Mouse (Mus musculus): ENCODE measurements around the gene Atp2b4. TPM values are rescaled to one million over a fixed set of nuclear protein-coding genes. Genes with fewer than 3 reads are reported as not detected.
"Not testable (repeated sequence)": the region's sequence is repeated elsewhere in the genome, so short reads cannot be mapped to it uniquely, and the experiment has no call there.

Gene Atp2b4
- polyA plus RNA-seq, 1 experiment from 2014 or later: 8.5 TPM

DNA sequence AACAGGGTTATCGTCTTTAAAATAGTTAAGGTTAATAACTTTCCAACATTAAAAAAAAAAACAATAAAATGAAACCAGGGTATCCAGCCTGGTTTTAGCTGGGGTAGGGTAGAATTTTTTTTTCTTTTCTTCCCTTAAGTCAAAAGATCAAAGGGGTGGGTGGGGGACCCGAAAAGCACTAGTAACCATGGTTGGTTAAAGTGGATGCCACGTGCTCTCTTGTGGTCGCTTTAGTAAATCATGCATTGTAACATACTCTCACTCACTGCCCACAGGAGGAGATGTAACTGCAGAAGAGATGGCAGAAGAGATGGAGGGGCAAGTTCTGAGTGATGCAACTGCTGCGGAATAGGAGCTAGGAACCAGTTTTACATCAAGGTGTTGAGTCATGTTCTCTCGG, 89.5 kb downstream of the Atp2b4 start:
- no peak overlapping the region for H3K27ac ChIP-seq
- no peaks in the 10 kb centered on the region for H3K27me3 ChIP-seq
- H3K9me3 ChIP-seq (replicated peaks): no peaks in the 10 kb centered on the region
- no peak overlapping the region for H3K9ac ChIP-seq
- peaks cover 5% of the 10 kb centered on the region; the same call in 1 of the 2 replicates for H3K36me3 ChIP-seq
- no peak overlapping the region for H3K4me2 ChIP-seq
- ATAC-seq (replicated peaks; ENCODE audit: low FRiP score): no peak
- 50% methylated on average over 6 of the region's 6 CpGs for WGBS
- no peak overlapping the region for H3K4me3 ChIP-seq (replicated peaks)
- peaks cover 40% of the 10 kb centered on the region for H3K4me1 ChIP-seq

GRCm38 (mm10) chr1:133710895-133711294, 89.9 kb downstream of the Atp2b4 start:
- H3K9ac ChIP-seq: no peak overlapping the region
- no peaks in the 10 kb centered on the region for H3K9me3 ChIP-seq (replicated peaks)
- H3K4me2 ChIP-seq: no peak overlapping the region
- H3K4me1 ChIP-seq: peaks cover 40% of the 10 kb centered on the region
- 52% methylated on average over 6 of the region's 6 CpGs for WGBS
- no peak overlapping the region for H3K4me3 ChIP-seq (replicated peaks)
- no peak overlapping the region for H3K27ac ChIP-seq
- no peak for ATAC-seq (replicated peaks; ENCODE audit: low FRiP score)
- no peaks in the 10 kb centered on the region for H3K27me3 ChIP-seq
- H3K36me3 ChIP-seq: peaks cover 5% of the 10 kb centered on the region; the same call in 1 of the 2 replicates

DNA sequence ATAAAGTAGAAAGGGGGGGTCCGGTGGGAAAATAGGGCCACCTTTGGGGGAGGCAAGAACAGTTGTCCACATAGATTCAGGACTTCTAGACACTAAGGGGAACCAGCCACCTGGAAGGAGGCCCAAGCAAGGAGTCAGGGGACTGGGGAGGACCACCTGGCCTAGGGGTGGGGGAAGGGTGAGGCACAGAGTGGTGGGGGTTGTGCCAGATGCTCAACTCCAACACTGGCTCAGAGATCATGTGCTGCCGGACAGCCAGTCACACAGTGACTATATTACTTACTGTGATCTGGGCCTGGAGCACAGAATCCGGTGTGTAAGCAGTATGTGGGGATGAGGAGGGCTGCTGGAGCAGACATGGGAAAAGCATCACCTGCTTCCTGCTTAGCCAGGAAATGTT, 91.5 kb downstream of the Atp2b4 start:
- no peaks in the 10 kb centered on the region for H3K27me3 ChIP-seq
- no peaks in the 10 kb centered on the region for H3K9me3 ChIP-seq (replicated peaks)
- WGBS: 61% methylated on average over 3 of the region's 3 CpGs
- no peak overlapping the region for H3K4me2 ChIP-seq
- ATAC-seq (replicated peaks; ENCODE audit: low FRiP score): no peak
- H3K4me3 ChIP-seq (replicated peaks): no peak overlapping the region
- no peaks in the 10 kb centered on the region for H3K36me3 ChIP-seq
- H3K27ac ChIP-seq: no peak overlapping the region
- peaks cover 37% of the 10 kb centered on the region for H3K4me1 ChIP-seq
- H3K9ac ChIP-seq: no peak overlapping the region

DNA sequence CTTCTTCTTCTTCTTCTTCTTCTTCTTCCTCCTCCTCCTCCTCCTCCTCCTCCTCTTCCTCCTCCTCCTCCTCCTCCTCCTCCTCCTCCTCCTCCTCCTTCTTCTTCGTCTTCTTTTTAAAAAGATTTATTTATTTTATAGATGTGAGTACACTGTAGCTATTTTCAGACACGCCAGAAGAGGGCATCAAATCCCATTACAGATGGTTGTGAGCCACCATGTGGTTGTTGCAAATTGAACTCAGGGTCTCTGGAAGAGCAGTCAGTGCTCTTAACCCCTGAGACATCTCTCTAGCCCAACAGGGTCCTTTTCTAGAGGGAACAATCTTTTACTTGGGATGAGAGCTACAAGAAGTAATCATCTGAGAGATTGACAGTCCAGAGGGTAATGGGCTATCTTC, 99.0 kb downstream of the Atp2b4 start:
- not testable (repeated sequence) for H3K4me2 ChIP-seq; H3K9ac ChIP-seq; H3K4me3 ChIP-seq (replicated peaks); H3K4me1 ChIP-seq; ATAC-seq (replicated peaks; ENCODE audit: low FRiP score); H3K36me3 ChIP-seq; H3K9me3 ChIP-seq (replicated peaks); H3K27me3 ChIP-seq; H3K27ac ChIP-seq
- WGBS: 20% methylated on average over 1 of the region's 2 CpGs

GRCm38 (mm10) chr1:133697935-133698620, 102.8 kb downstream of the Atp2b4 start:
- WGBS: 94% methylated on average over 12 of the region's 12 CpGs
- H3K4me2 ChIP-seq: no peak overlapping the region
- peaks cover 33% of the 10 kb centered on the region for H3K4me1 ChIP-seq
- H3K27me3 ChIP-seq: no peaks in the 10 kb centered on the region
- no peaks in the 10 kb centered on the region for H3K36me3 ChIP-seq
- no peak overlapping the region for H3K4me3 ChIP-seq (replicated peaks)
- no peak for ATAC-seq (replicated peaks; ENCODE audit: low FRiP score)
- no peaks in the 10 kb centered on the region for H3K9me3 ChIP-seq (replicated peaks)
- no peak overlapping the region for H3K27ac ChIP-seq
- H3K9ac ChIP-seq: no peak overlapping the region

DNA sequence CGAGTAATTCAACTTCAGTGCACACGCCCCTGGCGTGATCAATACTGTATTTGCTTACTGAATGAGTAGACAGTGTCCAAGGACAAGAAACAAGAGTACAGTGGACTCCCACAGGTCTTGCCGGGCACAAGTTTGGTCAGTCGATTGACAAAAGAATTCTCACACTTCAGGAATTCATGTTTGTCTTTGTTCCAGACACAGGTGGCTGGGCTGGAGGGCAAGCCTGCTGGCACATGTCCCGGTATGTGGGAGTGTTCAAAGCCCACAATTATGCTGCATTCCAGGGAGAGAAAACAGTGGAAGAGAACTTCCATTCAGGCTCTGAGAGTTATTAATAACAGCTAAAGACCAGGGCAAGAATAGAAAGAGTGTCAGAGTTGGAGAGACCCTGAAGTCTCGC, 104.9 kb downstream of the Atp2b4 start:
- Histone ChIP-seq H3K4me3 (replicated peaks) (no peak overlapping the region), H3K4me1 (peaks cover 40% of the 10 kb centered on the region), H3K36me3 (no peaks in the 10 kb centered on the region), H3K9ac (no peak overlapping the region), H3K4me2 (0 out of 2 replicates have a peak overlapping the region, but pooled peaks have one; percentile 19), H3K27me3 (no peaks in the 10 kb centered on the region), H3K27ac (peak overlapping the region; percentile 87), H3K9me3 (replicated peaks) (no peaks in the 10 kb centered on the region)
- WGBS: 18% methylated on average over 7 of the region's 7 CpGs
- ATAC-seq (replicated peaks; ENCODE audit: low FRiP score): peak; percentile 68; the same call in 1 of the 2 replicates

DNA sequence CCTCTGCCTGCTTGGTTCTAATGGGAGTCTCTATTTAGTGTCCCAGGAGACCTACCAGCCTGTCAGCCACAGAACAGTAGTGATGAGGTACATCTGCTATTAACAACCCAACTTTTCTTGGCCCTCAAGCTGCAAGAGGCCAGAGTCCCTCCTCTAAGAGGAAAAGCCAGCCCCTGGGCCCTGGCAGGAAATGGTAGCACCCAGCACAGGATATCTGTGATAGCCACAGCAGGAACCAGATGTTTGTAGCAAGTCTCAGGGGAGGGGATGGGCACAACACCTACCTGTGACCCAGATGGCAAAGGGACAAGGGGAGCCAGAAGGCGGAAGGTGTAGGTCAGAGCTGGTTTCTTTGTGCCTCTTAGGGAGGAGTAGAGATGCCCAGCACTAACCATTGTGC, 106.0 kb downstream of the Atp2b4 start:
- no peak overlapping the region for H3K9ac ChIP-seq
- peak overlapping the region; percentile 73 for H3K27ac ChIP-seq
- WGBS: 100% methylated on average over 1 of the region's 1 CpGs
- no peaks in the 10 kb centered on the region for H3K9me3 ChIP-seq (replicated peaks)
- no peak overlapping the region for H3K4me3 ChIP-seq (replicated peaks)
- 0 out of 2 replicates have a peak, but pooled peaks have one; percentile 12 for ATAC-seq (replicated peaks; ENCODE audit: low FRiP score)
- H3K36me3 ChIP-seq: no peaks in the 10 kb centered on the region
- no peak overlapping the region for H3K4me2 ChIP-seq
- H3K4me1 ChIP-seq: peaks cover 44% of the 10 kb centered on the region
- no peaks in the 10 kb centered on the region for H3K27me3 ChIP-seq

DNA sequence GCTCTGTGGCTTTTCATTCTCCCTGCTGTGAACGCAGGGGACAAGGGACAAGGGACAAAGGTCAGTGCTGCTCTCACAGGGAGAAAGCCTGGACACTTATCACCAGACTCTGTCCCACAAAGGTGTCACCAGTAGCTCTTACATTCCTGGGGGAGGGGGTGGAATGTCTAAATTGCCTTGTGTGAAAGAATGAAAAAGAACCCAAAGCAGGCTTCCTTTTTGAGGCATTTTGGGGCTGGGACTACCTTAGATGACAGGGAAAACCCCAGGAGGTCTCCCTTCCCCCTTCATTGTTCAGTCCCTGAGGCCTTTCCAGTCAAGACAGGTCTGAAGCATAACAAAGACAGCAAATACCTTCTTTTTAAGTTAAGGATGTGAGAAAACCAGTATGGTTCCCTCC, 106.5 kb downstream of the Atp2b4 start:
- Histone ChIP-seq H3K27me3 (no peaks in the 10 kb centered on the region), H3K4me3 (replicated peaks) (no peak overlapping the region), H3K4me2 (no peak overlapping the region), H3K9me3 (replicated peaks) (no peaks in the 10 kb centered on the region), H3K27ac (peak overlapping the region; percentile 73), H3K4me1 (peaks cover 49% of the 10 kb centered on the region), H3K36me3 (no peaks in the 10 kb centered on the region), H3K9ac (no peak overlapping the region)
- WGBS: 16% methylated on average over 1 of the region's 1 CpGs
- ATAC-seq (replicated peaks; ENCODE audit: low FRiP score): no peak

DNA sequence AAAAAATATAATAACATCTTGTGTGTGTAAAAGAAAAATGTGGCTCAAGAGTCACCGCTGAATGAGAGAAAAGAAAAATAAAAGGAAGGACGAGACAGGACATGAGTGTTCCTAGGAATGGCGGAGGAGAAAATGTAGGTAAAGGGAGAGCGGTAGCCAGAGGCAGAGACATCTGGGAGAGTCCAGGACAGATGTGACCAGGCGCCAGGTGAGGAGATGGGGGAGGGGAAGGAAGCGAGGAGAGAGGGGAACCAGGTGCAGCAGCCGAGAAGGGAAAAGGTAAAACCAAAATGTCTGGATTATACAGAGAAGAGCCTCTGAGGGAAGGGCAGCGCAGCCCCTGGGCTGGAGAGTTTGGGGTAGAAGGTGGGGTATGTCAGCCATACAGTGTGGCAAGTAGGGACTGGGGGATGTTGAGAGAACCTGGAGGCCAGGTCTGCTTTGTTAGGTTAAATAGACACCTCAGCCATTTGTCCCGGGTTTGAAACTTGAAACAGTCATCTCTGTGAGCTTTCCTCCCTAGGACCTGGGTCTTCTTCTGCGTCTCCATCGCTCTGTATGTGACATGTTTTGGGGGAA, 107.2 kb downstream of the Atp2b4 start:
- peak overlapping the region; percentile 73 for H3K27ac ChIP-seq
- ATAC-seq (replicated peaks; ENCODE audit: low FRiP score): no peak

DNA sequence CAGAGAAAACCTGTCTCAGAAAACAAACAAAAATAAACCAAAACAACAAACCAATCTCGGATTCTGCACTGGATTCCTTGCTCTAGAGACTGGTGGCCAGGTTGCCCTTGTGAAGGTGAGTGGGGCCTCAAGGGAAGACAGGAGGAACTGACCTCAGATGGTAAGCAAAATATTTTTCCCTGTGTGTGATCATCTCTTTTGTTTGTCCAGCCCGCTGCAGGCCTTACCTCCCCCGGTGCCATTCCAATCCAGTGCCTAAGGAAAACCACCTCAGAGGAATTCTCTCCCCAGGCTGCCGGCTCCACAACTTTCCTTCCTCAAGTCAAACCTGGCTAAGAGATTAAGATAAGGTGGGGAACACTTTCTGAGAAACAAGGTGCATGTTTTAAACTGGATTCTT, 108.6 kb downstream of the Atp2b4 start:
- Histone ChIP-seq H3K9me3 (replicated peaks) (no peaks in the 10 kb centered on the region), H3K4me3 (replicated peaks) (no peak overlapping the region), H3K4me2 (no peak overlapping the region), H3K36me3 (no peaks in the 10 kb centered on the region), H3K4me1 (peaks cover 53% of the 10 kb centered on the region), H3K27ac (peak overlapping the region; percentile 10; the same call in 1 of the 2 replicates), H3K27me3 (no peaks in the 10 kb centered on the region), H3K9ac (no peak overlapping the region)
- 23% methylated on average over 4 of the region's 4 CpGs for WGBS
- no peak for ATAC-seq (replicated peaks; ENCODE audit: low FRiP score)

More for the DNA sequence above, 107.2 kb downstream of the Atp2b4 start:
- WGBS: 71% methylated on average over 11 of the region's 11 CpGs
- Histone ChIP-seq H3K9me3 (replicated peaks) (no peaks in the 10 kb centered on the region), H3K4me1 (peaks cover 50% of the 10 kb centered on the region), H3K4me2 (no peak overlapping the region), H3K9ac (no peak overlapping the region), H3K36me3 (no peaks in the 10 kb centered on the region), H3K4me3 (replicated peaks) (no peak overlapping the region), H3K27me3 (no peaks in the 10 kb centered on the region)

DNA sequence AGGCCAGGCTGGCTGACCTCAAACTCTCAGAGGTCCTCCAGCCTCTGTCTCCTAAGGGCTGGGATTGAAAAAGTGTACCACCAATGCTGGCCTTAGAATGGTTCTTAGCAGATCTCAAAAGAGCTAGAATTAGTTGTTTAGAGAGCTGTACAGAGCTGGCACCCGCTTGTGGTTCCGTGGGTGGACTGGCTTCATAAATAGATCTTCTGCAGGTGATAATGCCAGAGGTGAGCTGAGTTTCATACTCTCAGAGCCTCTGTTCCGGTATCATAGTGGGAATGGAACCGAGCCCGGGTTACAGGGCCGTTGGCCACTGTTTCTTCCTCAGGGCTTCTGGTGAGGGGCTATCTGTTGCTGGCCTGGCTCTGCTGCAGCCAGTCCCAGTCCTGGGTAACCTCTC, 109.8 kb downstream of the Atp2b4 start:
- H3K27ac ChIP-seq: no peak overlapping the region
- no peaks in the 10 kb centered on the region for H3K27me3 ChIP-seq
- ATAC-seq (replicated peaks; ENCODE audit: low FRiP score): no peak
- no peak overlapping the region for H3K4me3 ChIP-seq (replicated peaks)
- no peak overlapping the region for H3K4me2 ChIP-seq
- peaks cover 45% of the 10 kb centered on the region for H3K4me1 ChIP-seq
- H3K9me3 ChIP-seq (replicated peaks): no peaks in the 10 kb centered on the region
- no peak overlapping the region for H3K9ac ChIP-seq
- WGBS: 89% methylated on average over 6 of the region's 6 CpGs
- H3K36me3 ChIP-seq: no peaks in the 10 kb centered on the region

DNA sequence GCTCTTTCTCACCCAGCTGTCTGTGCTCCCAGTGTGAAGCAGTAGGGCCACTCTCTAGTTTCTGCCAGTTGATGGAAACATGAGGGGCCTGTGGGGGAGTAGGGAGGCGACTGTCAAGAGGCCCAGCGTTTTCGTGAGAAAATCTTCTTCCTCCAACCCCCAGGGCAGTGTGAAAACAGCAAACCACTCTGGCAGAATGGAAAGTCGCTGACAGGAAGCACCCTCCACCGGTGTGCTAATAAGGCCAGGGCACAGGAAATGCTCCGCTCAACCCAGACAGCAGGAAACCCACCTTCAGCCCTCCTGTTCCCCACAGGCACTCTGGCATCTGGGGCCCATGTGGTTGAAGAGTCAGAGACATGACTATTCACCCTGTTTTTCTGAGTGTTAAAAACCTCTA, 110.9 kb downstream of the Atp2b4 start, which contains the start of gene Lax1:
Lax1 (minus strand) TSS at position 212 of the 400 bp plus-strand sequence.
- Histone ChIP-seq H3K4me1 (peaks cover 34% of the 10 kb centered on the region), H3K4me3 (replicated peaks) (no peak within 1 kb of the TSS), H3K9me3 (replicated peaks) (no peaks in the 10 kb centered on the region), H3K27me3 (no peaks in the 10 kb centered on the region), H3K9ac (no peak within 1 kb of the TSS), H3K27ac (peak within 1 kb of the TSS; percentile 51; the same call in 1 of the 2 replicates), H3K4me2 (no peak within 1 kb of the TSS), H3K36me3 (no peaks in the 10 kb centered on the region)
- ATAC-seq (replicated peaks; ENCODE audit: low FRiP score): no peak
- 11% methylated on average over 6 of the region's 6 CpGs for WGBS
